Mouse (Mus musculus): ENCODE results near the gene Ceacam15. TPM values are rescaled to one million over a fixed set of nuclear protein-coding genes. Genes with fewer than 3 reads are reported as not detected.
"Not testable (repeated sequence)": the region's sequence is repeated elsewhere in the genome, so short reads cannot be mapped to it uniquely, and the experiment has no call there.

Ceacam15 gene
- not detected in 2 replicates for polyA plus RNA-seq (2015; fragmentation: Nextera tagmentation; extraction: Ambion mirVana)

DNA sequence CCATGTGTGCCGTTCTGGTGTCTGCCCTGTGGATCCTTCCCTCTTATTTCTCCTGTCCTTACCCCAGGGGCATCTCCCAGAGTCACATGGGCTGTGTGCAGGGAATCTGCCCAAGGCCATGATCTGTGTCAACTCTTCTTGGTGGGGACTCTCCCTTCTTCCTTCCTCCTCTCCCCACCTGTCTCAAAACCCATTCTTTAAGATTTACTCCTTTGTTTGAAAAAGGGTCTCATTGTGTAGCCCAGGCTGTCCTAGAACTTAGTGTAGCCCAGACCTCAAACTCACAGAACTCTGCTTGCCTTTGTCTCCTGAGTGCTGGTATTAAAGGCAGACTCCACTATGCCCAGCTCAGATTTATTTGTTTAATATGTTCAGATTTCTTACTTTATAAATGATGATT lies at the start of gene Ceacam15:
Gene Ceacam15 (minus strand): TSS at position 101 of the 400 bp plus-strand sequence.
- Histone ChIP-seq H3K36me3 (no peaks in the 10 kb centered on the region), H3K9ac (no peak within 1 kb of the TSS), H3K4me1 (no peaks in the 10 kb centered on the region), H3K4me3 (replicated peaks) (no peak within 1 kb of the TSS), H3K27me3 (no peaks in the 10 kb centered on the region), H3K9me3 (replicated peaks) (no peaks in the 10 kb centered on the region), H3K4me2 (replicated peaks) (no peak within 1 kb of the TSS), H3K27ac (replicated peaks) (no peak within 1 kb of the TSS)
- ATAC-seq (ENCODE audit: insufficient number of reproducible peaks, low FRiP score, low TSS enrichment, low read depth), result no peak
- WGBS, result 41% methylated on average over 1 of the region's 1 CpGs

DNA sequence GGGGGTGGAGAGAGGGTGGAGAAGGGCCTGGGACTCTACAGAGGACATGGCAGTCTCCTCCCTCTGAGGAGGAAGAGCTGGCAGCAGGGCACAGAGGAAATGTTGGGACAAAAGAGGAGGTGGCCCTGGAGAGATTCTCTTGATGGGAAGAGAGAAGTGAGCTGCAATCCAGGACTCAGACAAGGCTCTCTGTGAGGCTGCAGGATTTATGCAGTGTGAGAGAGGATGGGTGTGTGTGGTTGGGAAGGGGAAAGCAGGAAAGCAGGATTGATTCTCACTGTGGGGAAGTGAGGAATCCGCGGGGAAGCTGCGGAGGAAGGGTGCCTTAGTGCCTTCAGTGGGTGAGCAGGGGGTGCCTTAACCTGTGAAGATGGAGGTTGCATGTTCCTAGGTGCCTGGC lies 47.0 kb upstream of the Ceacam15 start:
- ATAC-seq (ENCODE audit: insufficient number of reproducible peaks, low FRiP score, low TSS enrichment, low read depth), result not testable (repeated sequence)

DNA sequence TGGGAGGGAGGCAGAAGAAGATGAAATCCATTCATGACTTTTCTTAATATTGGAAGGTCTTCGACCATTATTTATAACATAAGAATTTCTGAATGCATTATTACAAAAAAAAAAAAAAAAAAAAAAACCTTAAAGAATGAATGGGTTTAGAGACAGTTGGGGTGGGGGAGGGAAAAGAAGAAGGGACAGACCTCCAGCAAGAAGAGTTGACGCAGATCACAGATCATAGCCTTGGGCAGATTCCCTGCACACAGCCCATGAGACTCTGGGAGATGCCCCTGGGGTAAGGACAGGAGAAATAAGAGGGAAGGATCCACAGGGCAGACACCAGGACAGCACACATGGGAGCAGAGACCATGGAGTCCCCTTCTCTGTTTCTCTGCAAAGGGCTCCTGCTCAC lies 46.1 kb upstream of the Ceacam15 start, which contains the start of gene Ceacam9:
Gene Ceacam9 (plus strand): TSS at position 301 of the 400 bp plus-strand sequence.
- no peak for ATAC-seq (ENCODE audit: insufficient number of reproducible peaks, low FRiP score, low TSS enrichment, low read depth)
- WGBS, result 61% methylated on average over 2 of the region's 2 CpGs
- H3K4me2 ChIP-seq (replicated peaks), result no peak within 1 kb of the TSS

More for the DNA sequence above, 47.0 kb upstream of the Ceacam15 start:
- not testable (repeated sequence) for H3K27ac ChIP-seq (replicated peaks); H3K4me2 ChIP-seq (replicated peaks); H3K4me3 ChIP-seq (replicated peaks); H3K27me3 ChIP-seq; H3K9ac ChIP-seq; H3K9me3 ChIP-seq (replicated peaks); H3K36me3 ChIP-seq; H3K4me1 ChIP-seq
- WGBS, result 66% methylated on average over 3 of the region's 3 CpGs

DNA sequence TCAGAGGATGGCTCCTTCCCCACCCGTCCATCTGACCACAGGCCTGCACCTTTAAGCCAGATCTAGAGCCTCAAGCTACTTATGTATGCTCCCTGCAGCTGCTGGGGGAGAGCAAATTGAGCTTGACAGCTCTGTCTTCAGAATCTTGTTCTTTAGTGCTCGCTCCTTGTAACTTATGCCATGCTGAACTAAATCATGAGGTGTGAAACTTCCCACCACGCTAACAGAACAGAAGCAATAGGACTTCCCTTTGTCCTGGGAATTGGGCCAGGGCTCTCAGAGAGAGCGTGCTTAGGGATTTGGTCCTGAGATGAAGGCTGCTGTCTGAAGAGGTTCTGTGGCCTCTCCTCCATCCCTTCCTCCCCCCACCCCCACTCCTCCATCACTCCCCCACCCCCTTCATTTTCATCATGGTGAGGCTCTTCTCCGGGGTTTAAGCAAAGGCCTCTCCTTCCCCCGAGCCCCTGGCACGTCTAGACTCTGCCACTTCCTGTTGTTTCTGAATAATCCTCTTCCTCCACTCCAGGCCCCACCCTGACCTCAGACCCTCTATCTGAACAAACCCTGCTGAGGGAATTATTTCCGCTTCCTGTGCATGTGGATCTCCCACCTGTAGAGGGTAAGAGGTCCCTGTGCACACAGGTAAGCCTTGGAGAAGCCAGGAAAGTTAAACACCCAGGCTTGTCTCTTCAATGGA lies 41.1 kb upstream of the Ceacam15 start:
- H3K4me2 ChIP-seq (replicated peaks); H3K4me1 ChIP-seq; H3K36me3 ChIP-seq; H3K4me3 ChIP-seq (replicated peaks); H3K9ac ChIP-seq; H3K27me3 ChIP-seq; ATAC-seq (ENCODE audit: insufficient number of reproducible peaks, low FRiP score, low TSS enrichment, low read depth); H3K9me3 ChIP-seq (replicated peaks); H3K27ac ChIP-seq (replicated peaks): not testable (repeated sequence)
- 32% methylated on average over 8 of the region's 8 CpGs for WGBS

More for the DNA sequence above, 46.1 kb upstream of the Ceacam15 start, which contains the start of gene Ceacam9:
- no peaks in the 10 kb centered on the region for H3K4me1 ChIP-seq
- no peaks in the 10 kb centered on the region for H3K9me3 ChIP-seq (replicated peaks)
- H3K27ac ChIP-seq (replicated peaks), result no peak within 1 kb of the TSS
- H3K9ac ChIP-seq, result no peak within 1 kb of the TSS
- H3K4me3 ChIP-seq (replicated peaks), result no peak within 1 kb of the TSS
- no peaks in the 10 kb centered on the region for H3K36me3 ChIP-seq
- H3K27me3 ChIP-seq, result no peaks in the 10 kb centered on the region

DNA sequence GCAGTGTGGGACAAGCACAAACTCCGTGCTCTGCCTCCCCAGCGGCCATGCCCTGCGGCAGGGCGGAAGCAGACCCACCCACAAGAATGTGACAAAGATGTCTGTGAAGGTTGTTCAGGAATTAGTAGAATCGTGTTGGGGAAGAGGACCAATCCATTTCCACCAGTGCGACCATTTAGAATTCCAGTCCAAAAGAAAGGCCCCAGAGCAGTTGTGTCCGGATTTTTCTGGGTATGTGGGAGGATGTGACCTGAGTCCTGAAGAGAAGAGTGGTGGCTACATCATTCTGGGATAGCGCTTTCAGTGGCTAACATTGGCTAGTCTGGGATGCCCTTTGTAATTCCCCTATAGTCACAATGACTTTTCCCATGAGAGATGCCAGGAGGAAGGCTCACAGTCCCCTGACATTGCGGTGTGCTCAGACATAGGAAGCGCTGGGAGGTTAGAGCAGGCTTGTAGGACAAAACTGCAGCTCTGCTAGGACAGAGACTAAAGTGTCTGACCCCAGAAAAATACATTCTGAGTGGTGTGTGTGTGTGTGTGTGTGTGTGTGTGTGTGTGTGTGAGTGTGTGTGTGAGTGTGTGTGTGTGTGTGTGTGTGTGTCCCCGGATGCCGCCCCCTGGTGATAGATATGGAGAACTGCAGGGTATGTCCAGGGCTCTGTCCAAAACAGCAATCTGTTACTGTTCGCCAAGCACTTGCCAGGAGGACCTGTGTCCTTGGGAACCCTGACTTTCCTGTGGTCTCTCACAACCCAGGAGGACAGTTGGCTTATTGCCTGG lies 37.3 kb upstream of the Ceacam15 start:
- H3K4me3 ChIP-seq (replicated peaks), result no peak overlapping the region
- WGBS, result 72% methylated on average over 13 of the region's 13 CpGs
- no peak for ATAC-seq (ENCODE audit: insufficient number of reproducible peaks, low FRiP score, low TSS enrichment, low read depth)
- no peaks in the 10 kb centered on the region for H3K36me3 ChIP-seq
- H3K4me1 ChIP-seq, result no peaks in the 10 kb centered on the region
- H3K9me3 ChIP-seq (replicated peaks), result no peaks in the 10 kb centered on the region
- no peak overlapping the region for H3K27ac ChIP-seq (replicated peaks)
- H3K4me2 ChIP-seq (replicated peaks), result no peak overlapping the region
- no peaks in the 10 kb centered on the region for H3K27me3 ChIP-seq
- no peak overlapping the region for H3K9ac ChIP-seq

DNA sequence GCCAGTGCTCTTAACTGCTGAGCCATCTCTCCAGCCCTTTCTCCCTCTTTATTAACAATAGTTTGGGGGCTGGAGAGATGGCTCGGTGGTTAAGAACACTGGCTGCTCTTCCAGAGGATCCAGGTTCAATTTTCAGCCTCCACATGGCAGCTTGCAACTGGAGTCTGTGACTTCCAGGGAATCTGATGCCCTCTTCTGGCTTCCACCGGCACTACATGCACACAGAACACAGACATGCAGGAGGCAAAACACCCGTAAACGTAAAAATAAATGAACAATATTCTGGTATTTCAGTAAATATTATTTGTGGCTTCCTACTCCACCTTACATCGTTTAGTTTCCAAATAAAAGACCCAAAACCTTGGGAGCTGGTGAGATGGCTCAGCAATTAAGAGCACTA lies 35.1 kb upstream of the Ceacam15 start:
- no peaks in the 10 kb centered on the region for H3K4me1 ChIP-seq
- H3K9ac ChIP-seq, result no peak overlapping the region
- no peaks in the 10 kb centered on the region for H3K36me3 ChIP-seq
- H3K4me2 ChIP-seq (replicated peaks), result no peak overlapping the region
- H3K4me3 ChIP-seq (replicated peaks), result no peak overlapping the region
- 77% methylated on average over 5 of the region's 5 CpGs for WGBS
- ATAC-seq (ENCODE audit: insufficient number of reproducible peaks, low FRiP score, low TSS enrichment, low read depth), result no peak
- H3K9me3 ChIP-seq (replicated peaks), result no peaks in the 10 kb centered on the region
- H3K27ac ChIP-seq (replicated peaks), result no peak overlapping the region
- no peaks in the 10 kb centered on the region for H3K27me3 ChIP-seq

DNA sequence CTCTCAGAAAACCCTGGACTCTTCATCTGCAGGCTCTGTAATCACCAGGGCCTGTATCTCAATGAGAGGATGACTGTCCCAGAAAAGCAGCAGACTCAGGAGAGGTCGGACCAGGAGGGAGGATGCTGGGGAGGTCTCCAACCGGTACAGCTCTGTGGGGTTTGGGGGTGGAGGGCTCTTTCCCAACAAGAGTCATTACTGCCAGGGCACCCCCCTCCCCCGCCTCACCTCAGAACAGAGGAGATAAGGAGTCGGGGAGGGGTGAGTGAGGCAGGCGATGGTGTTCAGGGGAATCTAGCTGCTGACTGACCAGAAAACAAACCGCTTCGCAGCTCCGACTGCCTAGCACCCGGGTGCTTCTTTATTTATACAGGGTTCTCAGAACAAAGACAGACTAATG lies 32.7 kb upstream of the Ceacam15 start:
- Histone ChIP-seq H3K4me3 (replicated peaks) (no peak overlapping the region), H3K27me3 (no peaks in the 10 kb centered on the region), H3K27ac (replicated peaks) (no peak overlapping the region), H3K9me3 (replicated peaks) (no peaks in the 10 kb centered on the region), H3K4me1 (no peaks in the 10 kb centered on the region), H3K4me2 (replicated peaks) (no peak overlapping the region), H3K9ac (no peak overlapping the region), H3K36me3 (no peaks in the 10 kb centered on the region)
- no peak for ATAC-seq (ENCODE audit: insufficient number of reproducible peaks, low FRiP score, low TSS enrichment, low read depth)
- WGBS, result 30% methylated on average over 9 of the region's 9 CpGs

DNA sequence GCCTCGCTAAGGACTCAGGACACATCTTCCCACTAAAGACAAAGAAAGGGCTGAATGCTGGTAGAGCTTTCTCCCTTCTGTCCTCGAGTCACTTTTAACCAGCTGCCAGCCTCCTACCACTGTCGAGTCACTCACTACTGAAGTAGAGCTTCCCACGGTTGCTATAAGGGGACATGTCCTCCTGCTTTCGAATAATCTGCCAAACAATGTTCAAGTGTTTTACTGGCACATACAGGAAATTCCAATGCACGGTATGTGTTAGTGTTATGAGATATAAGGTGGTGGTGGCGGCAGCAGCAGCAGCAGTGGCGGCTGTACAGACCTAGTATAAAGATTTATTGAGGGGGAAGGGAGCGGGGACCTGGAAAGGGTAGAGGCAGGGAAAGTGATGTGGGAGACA lies 30.9 kb upstream of the Ceacam15 start:
- Histone ChIP-seq H3K36me3 (no peaks in the 10 kb centered on the region), H3K27me3 (no peaks in the 10 kb centered on the region), H3K4me3 (replicated peaks) (no peak overlapping the region), H3K4me2 (replicated peaks) (no peak overlapping the region), H3K27ac (replicated peaks) (no peak overlapping the region), H3K9me3 (replicated peaks) (no peaks in the 10 kb centered on the region), H3K4me1 (no peaks in the 10 kb centered on the region), H3K9ac (no peak overlapping the region)
- WGBS, result 42% methylated on average over 9 of the region's 9 CpGs
- ATAC-seq (ENCODE audit: insufficient number of reproducible peaks, low FRiP score, low TSS enrichment, low read depth), result no peak

DNA sequence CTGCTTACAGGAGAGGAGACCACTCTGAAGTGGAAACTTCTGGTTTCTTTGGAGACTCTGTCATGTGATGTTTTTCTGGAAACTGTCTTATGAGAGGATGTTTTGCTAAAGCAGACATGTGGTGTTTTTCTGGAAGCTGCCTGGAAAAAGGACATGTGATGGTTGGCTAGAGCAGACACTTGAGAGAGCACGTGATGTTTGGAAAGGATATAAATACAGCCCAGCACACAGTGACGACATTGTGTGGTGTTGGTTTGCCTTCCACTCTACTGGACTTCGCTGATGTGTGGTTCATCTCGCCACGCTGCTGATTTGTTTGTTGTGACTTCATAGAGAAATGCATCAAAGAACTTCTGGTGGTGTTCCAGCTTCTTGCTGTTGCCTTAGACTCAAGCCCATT lies 25.1 kb upstream of the Ceacam15 start:
- Histone ChIP-seq H3K36me3 (no peaks in the 10 kb centered on the region), H3K9ac (no peak overlapping the region), H3K4me2 (replicated peaks) (no peak overlapping the region), H3K9me3 (replicated peaks) (no peaks in the 10 kb centered on the region), H3K4me1 (no peaks in the 10 kb centered on the region), H3K27me3 (no peaks in the 10 kb centered on the region), H3K27ac (replicated peaks) (no peak overlapping the region), H3K4me3 (replicated peaks) (no peak overlapping the region)
- WGBS, result 65% methylated on average over 5 of the region's 5 CpGs
- no peak for ATAC-seq (ENCODE audit: insufficient number of reproducible peaks, low FRiP score, low TSS enrichment, low read depth)

DNA sequence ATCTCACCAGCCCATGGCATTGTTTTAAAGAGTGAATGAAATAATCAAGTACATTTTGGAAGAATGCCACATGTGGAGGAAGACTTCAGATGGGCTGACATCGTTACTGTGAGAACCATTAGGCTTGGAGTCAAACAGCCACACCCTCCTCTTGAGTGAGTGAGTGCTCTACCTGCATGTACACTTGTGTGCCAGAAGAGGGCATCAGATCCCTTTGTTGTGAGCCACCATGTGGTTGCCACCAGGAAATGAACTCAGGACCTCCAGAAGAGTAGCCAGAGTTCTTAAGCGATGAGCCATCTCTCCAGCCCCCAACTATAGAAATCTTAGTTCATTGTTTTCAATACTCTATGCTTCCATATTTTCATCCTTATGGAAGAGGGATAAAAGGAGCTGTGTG lies 23.5 kb upstream of the Ceacam15 start:
- WGBS, result 43% methylated on average over 2 of the region's 2 CpGs
- Histone ChIP-seq H3K27ac (replicated peaks) (no peak overlapping the region), H3K27me3 (no peaks in the 10 kb centered on the region), H3K9ac (no peak overlapping the region), H3K9me3 (replicated peaks) (no peaks in the 10 kb centered on the region), H3K36me3 (no peaks in the 10 kb centered on the region), H3K4me3 (replicated peaks) (no peak overlapping the region), H3K4me1 (no peaks in the 10 kb centered on the region), H3K4me2 (replicated peaks) (no peak overlapping the region)
- ATAC-seq (ENCODE audit: insufficient number of reproducible peaks, low FRiP score, low TSS enrichment, low read depth), result no peak

DNA sequence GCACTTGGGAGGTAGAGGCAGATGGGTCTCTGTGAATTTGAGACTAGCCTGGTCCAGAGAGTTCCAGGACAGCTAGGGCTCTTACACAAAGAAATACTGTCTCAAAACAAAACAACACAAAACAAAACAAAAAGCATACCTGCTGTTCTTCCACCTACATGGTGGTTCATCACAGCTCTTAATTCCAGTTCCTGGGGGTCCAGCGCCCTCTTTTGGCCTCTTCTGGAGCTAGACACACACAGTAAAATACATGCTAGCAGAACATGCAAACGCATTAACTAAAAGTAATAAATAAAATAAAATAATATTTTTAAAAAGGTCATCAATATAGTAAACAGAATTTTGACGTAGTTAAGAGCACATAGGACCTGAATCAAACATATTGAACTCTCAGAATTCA lies 19.5 kb upstream of the Ceacam15 start:
- H3K9me3 ChIP-seq (replicated peaks), result no peaks in the 10 kb centered on the region
- H3K27ac ChIP-seq (replicated peaks), result no peak overlapping the region
- H3K36me3 ChIP-seq, result no peaks in the 10 kb centered on the region
- H3K9ac ChIP-seq, result no peak overlapping the region
- no peaks in the 10 kb centered on the region for H3K4me1 ChIP-seq
- 33% methylated on average over 3 of the region's 3 CpGs for whole genome bisulfite sequencing
- H3K27me3 ChIP-seq, result no peaks in the 10 kb centered on the region
- no peak overlapping the region for H3K4me3 ChIP-seq (replicated peaks)
- no peak for ATAC-seq (ENCODE audit: insufficient number of reproducible peaks, low FRiP score, low TSS enrichment, low read depth)
- H3K4me2 ChIP-seq (replicated peaks), result no peak overlapping the region
